Mouse (Mus musculus): ENCODE measurements around the gene Runx1.

Gene Runx1

DNA sequence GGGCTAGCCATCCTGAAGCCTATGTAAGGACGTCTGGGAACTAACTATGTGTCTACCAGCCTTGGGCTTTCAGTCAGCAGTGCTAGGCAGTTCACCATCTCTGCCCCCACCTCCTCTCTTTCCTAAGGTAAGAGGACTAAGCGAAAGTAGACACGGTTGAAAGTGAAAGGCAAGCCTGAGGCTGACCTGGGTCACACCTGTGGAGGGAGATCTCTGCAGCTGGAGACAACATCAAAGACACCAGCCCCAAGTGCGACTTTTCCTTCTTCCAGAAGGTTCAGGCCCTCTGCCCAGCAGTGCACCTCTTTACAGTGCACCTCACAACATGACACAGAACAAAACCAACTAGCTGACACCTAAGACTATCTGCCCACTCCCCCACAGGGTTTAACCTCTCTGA is 82.2 kb downstream of the Runx1 start:
- DNase-seq, result no peak

DNA sequence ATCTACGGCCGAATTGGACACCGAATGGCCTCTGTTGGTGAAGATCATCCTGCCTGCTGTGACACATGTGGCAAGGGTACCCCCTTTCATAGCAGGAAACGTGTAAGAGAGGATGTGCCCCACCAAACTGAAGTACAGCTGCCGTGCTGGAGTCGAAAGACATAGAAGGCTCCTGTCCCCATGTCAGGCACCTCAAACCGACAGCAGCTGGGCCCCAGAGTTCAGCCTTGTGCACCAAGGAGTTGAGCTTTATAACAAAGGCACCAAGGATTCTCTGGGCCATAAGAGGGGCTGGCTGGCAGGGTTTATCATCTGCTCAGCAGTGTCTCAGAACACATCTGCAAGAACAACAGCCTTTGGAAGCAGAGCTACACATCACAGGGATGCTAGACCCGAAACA is 84.6 kb downstream of the Runx1 start:
- DNase-seq, result no peak

DNA sequence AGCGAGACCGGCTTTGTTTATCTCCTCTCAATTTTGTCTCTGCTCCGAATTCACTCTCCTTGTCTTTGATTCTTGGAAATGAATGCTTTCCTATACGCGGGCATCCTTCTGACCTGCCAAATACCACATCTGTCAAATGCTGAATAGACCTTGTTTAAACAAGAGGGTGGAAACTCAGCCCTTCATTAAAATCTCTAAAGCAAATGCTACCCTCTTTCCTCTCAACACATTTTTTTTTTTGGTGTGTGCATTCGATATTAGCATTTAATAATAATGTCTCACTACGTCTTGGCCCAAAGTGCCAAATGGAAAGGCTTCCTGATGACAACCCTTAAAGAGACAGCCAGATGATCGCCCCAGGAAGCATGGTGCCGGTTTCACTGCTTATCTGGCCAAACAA is 85.4 kb downstream of the Runx1 start:
- no peak for DNase-seq

DNA sequence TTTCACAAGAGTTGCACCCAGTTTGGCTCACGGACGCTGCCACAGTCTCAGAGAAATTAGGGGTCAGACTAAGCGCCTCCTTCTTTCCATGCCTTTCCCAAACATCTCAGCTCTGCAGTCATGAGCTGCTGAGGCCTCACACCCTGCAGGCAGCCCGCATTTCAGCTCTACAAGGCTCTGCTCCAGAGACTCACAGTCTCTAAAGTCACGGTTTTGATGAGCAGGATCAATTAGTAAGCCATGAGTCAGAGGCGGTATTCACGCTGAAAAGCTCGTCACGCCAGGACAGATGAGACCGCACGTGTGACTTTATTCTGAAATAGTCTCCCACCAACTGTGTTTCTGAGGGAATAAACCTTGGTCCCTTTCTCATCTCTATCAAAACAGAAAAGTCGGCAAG is 86.0 kb downstream of the Runx1 start:
- no peak for DNase-seq

DNA sequence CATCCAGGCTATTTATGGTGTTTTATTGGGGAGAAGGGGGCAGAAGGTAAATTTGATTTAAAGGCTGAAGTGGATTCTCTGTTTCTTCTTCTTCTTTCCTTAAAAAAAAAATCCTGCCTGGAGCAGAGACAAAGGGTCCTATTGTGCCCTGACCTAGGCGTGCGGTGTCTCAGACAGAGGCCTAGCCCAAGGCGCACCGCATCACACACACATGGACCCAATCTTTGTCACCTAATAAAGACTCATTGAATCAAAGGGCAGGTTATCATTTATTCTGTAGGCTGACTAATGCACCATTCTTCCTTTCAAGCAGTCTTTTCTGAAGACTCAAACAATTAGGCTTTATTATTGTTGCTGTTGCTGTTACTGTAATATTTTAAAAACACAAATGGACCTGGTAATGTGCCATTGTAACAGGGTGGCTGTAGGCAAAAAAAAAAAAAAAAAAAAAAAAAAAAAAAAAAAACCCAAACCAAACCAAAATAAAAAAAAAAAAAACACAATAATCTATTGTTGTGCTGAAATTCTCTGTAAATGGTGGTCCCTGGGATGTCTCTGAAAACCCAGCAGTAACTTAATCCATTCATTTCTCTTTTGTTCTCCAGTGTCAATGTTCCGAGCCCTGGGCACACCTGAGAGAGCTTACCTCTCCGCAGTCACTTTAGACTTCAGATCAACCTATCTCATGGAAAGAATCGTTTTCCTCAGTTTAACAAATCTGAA is 86.7 kb downstream of the Runx1 start:
- DNase-seq, result no peak

DNA sequence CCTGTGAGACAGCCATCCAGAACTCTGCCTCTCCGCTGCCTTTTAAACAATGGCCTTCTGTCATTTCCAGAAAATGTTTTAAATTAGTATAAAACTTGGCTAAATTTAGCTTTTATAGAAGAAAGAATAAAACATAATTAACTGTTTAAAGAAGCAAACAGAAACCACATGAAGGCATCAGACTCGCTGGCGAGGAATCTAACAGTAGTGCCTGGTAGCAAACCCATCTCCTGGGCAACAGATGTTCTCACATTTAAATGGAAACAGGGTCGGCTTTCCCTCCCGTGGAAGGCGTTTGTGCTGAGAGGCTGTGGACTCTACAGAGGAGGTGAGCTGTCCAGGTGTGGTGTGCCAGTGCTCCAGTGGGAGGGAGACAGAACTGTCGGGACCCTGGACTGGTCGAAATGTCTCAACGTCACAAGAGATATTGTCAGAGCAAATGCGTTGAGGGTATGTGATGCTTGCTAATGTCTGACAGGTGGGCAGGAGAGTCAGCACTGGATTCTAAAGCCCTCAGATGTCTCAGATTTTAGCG is 87.4 kb downstream of the Runx1 start:
- DNase-seq, result no peak

DNA sequence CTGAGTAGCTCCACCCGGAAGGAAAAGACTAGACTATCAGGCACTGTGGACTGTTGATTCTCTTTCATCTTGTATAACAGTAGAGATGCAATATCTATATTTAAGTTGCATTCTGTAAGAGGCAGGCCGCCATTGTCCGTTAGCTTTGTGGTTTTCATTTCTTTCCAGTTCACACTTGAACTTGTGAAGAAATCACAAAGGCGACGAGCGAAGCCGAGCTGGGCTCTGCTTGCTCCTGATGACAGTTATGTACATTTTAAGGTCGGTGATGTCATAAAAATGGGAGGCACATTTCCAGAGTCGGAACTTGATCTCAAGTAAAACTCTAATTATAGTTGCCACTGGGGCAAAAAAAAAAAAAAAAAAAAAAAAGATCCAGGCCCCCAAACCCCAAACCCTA is 99.1 kb downstream of the Runx1 start:
- no peak for DNase-seq

DNA sequence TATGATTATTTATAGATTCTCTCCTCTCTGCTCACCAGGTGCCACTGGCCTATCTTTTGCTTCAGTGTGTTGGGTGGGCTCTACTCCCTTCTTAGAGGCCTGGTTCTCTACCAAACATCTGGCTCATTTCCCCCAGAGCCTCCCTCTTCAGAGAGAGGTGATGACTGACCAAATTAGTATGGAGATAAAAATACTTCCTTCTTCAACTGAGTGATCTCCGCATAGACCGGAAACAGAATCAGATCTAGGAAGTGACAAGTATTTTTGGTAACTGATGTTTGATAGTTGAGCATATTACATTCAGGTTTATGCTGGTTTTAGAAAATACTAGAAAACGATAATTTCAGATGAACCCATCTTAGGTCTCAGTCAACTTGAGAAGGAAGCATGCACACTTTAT is 101.4 kb downstream of the Runx1 start:
- DNase-seq, result no peak

DNA sequence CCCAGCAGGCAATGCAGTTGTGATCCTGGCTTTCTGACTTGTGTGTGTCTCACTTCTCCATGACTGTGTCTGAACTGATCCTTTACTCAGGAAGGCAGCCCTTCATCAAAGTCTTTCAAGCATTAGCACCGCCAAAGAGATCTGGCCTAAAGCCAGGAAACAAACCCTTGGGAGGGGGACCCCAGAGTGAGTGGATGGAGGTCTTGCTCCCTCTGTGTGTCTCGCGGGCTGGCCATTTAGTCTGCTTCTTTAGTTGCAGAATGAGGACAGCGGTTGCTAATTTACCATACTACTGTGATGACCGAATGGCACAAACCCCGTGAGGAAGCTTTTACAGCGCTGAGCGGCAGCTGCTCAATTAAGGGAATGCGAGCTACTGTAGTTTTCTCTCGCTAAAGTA is 105.3 kb downstream of the Runx1 start:
- DNase-seq, result no peak

DNA sequence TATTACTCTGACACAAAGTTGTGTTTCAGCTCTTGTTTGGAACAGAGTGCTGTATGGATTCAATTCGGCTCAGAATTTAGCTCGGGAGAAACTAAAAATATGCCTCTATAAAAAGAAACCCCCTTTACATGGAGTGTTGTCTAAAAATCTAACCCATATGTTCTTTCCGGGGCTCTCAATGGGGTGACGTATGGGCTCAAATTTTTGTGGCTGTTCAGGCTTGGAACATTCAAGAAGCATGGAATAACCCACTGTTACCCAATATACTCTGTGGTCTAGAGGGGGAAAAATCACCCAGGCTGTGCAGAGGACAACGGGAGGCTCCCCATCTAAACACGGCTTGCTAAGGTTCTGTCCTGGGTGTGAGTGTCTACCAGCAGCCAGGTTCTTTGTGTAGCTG is 106.2 kb downstream of the Runx1 start:
- DNase-seq, result no peak

DNA sequence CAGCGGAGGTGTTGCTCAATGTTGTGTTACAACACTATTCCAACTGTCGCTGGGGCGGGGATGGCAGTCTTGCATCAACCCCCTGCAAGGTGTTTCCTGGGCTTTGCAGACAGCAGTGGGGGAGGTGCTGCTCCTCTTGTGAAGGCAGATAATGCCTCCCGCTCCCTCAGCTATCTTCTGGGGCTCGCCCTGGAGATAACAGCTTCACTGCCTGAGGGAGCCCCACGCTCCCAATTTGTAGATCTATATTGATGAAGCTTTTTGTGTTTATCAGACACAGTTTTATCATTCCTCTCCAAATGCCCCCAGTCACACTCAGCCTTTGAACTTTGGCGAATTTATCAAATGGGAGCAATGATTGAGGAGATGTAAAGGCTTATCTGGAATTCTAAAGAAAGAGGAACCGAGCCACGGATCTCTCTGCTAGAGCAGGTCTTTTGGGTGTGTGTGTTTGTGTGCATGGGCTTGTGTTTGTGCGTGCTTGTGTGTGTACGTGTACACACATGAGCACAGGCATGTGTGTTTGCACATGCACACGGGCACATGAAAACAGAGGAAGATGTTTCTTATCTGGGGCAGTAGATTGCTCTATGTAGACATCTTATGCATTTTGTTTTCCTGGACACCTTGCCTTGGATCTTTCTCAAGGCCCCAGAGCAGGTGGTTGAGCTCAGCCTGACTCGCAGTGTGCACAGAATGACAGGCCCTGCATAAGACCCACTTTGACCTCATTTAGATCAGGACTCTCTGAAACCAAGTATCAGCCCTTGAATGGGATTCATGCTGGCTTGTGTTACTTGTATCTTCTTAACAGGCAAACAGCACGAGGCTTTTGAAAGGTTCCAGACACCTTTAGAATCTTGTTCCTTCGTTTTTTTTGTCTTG is 110.1 kb downstream of the Runx1 start:
- DNase-seq, result no peak

DNA sequence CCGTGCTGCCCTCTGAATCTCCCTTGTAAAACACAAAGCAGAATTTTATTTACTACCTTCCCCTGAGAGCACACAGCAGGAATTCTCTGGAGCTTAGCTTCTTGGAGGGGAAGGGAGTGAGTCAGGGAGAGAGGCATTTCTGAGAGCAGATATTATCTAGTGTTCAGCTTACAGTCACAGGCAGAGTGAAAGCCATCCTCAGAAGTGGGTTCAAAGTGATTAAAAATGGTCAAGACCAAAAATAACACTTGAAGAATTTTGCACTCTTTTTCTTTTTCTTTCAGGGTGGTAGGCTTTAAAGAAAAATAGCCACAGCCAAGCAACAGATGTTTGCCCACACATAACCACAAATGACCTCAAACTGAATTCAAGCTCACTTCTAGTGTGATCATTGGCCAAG is 115.8 kb downstream of the Runx1 start:
- DNase-seq, result no peak

DNA sequence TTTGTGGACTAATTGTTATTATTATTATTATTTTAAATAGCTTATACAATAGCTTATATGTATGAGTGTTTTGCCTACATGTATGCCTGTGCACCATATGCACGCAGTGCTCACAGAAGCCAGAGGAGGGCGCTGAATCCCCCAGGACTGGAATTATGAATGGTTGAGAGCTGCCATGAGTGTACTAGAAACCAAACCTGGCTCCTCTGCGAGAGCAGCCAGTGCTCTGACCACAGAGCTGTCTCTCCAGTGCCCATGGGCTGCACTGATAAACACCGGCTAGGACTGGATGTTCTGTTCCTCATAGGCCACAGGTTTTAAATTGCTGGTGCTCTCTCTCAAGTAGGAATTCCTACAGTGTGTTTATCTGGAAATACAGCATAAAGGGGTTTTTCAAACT is 117.2 kb downstream of the Runx1 start:
- DNase-seq, result no peak

DNA sequence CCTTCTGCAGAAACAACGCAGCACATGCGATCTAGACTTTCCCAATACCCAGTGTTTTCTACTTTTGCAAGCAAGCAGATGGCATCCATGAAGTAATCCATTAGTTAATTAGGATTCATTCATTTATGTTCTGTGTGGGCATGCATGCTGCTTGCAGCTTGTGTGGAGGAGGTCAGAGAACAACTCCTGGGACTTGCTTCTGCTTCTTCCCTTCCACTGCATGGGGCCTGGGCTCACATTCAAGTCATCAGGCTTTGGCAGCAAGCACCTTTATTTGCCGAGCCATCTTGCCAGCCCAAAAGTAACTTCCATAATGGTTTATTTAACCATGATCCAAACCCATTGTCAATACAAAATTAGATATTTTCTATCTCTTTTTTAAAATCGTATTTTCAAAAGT is 118.2 kb downstream of the Runx1 start:
- DNase-seq, result no peak

DNA sequence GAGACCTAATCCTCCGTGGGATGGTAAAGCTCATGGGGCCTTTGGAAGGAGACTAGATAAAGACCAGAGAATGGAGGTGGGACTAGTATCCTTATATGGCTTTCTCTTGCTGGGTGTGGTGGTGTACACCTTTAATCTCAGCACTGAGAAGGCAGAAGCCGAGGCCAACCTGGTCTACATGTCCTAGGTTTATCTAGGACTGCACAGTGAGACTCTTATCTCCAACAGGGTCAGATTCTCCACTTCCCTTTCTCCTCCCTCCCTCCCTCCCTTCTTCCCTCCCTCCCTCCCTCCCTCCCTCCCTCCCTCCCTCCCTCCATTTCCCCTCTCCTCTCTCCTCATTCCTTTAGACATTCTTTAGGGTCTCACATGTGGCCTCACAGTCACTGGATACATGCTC is 118.8 kb downstream of the Runx1 start:
- no peak for DNase-seq

DNA sequence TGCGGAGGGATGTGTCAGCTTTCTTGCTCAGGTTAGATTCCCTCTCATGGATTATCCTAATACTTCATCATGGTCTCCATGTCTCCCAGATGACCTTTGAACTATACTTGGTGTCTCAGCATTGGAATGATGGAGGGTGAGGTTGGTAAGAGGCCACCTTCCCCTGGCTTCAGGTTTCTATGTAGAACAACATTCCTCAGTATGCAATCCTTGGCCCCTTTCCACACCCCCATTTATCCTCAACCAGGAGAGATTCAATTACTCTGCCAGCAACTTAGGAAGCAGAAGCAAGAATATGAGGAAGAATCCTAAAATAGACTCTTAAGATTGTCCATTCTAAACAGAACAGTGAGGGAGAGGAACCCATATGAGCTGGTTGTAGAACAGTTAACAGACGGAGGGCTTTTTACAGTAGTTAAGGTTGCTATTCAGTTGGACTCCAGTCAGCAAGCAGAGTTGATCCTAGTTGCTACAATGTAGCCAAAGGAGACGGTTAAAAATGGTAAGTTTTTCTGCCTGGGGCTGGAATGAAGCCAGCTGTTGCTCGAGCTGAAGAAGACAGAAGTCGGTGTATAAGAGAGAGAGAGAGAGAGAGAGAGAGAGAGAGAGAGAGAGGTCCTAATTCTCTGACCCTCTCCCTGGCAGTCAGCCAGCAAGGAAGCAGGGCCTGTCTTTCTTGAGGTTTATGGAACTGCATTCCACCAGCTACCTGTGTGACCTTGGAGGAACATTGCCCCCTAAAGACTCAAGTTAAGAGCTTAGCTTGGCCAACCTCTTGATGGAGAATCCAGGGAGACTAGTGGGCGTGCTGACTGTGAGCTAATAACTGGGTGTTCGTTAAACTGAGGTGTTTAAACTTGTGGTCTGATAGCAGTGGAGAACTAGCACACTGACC is 120.1 kb downstream of the Runx1 start:
- DNase-seq, result no peak

DNA sequence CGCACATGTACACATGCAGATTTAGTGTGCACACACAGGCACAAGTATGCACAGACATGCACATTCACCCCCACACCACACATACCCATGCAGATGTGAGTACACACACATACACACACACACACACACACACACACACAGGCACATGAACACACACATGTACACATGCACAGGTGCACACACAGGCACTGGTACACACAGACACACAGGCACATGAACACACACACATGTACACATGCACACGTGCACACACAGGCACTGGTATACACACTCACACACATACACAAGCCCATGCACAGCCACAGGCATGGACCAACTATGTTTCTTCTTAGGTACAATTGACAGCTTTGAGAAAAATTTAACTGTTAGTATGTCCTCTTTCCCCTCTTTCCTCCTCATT is 122.1 kb downstream of the Runx1 start:
- no peak for DNase-seq

DNA sequence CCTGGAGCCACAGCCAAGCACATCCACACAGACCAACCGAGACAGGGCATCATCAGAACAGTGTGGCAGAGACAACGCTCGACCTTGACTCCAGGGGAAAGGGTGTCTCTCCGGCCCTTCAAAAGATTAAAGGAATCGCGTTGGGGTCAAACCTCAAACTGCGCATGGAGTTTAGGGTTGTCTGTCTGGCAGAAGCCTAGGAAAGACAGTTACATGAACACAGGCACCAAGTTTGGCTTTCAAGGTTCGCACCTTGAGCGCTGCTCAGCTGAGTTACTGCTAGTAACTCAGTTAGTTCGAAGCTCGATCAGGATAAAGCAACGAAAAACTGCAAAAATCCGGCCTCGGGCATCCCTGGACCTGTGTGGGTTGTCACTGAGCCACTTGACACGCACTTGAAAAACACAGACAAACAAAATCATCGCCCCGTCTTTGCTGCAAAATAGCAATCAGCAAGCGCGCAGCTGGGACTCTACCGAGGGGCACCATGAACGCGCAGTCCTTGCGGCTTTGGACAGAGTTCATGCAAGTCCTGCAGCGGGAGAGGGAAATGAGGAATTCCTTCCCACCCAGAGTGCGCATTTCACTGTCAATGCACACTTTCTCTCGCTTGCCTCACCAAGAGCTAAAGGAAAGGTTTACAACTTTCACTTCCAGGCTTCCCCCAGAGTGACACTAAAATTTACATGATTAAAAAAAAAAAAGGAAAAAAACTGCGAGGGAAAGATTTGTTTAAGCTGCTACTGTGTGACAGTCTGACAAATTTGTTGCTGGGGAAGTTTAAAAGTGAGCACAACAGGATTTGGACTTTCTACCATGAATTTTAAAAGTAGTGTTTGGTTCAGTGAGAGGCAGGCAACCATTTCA is 126.2 kb downstream of the Runx1 start:
- no peak for DNase-seq

DNA sequence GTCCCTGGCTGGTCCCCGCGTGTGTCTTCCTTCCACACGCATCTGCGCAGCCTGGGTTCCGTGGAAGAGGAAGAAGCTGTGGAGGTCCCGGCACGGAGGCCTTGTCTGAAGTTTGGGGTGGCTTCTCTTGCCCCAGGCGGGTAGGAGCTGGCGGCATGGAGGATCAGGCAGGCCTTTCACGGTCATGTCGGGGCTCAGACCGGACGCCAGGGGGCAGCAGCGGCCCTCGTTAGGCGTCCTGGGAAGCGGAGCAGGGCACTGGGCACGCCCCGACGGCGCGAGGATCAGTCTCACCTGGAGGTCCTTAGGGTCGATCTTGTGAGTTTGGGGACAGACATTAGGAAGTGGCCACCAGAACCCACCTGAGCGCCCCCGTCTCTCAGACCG is 127.3 kb downstream of the Runx1 start:
- peak; percentile 67 to 80 for DNase-seq

DNA sequence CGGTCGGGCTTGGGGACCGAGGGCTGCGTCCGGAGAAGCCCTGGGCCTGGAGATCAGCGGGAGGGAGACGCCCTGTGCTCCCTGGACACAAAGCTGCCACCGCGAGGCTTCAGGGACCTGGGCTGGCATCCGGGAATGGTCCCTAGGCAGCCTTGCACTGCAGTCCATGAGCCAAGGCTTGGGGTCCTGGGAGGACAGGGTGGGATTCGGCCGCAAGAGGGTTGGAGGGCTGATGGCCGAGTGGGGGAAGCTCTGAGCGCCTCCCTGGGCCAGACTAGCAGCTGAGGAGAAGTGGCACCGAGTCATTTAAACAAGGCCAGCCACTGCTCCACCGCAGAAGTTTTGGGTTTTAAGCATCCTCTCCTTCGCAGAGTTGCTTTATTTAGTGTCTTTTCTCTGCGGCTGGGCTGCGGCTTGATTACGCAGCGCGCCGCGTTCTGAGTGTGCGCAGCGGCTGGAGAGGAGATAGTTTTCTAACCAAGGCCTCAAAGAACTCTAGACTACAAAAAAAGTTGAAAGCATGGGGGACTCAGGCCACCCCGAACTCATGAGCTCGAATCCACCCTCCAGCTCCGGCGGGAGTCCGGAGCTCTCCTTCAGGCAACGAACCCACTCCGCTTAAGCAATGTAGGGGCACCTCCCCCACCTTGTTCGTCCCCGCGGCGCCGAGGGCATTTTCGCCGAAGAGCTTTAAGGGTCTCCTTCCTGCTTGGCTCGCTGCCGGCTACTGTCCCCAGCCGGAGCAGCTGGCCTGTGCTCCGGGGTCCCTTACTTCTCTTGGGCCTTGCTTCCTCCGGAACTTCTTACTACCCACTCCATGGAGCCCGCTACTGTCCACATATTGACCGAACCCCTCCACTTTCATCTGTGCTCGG is 128.0 kb downstream of the Runx1 start:
- DNase-seq, result no peak

DNA sequence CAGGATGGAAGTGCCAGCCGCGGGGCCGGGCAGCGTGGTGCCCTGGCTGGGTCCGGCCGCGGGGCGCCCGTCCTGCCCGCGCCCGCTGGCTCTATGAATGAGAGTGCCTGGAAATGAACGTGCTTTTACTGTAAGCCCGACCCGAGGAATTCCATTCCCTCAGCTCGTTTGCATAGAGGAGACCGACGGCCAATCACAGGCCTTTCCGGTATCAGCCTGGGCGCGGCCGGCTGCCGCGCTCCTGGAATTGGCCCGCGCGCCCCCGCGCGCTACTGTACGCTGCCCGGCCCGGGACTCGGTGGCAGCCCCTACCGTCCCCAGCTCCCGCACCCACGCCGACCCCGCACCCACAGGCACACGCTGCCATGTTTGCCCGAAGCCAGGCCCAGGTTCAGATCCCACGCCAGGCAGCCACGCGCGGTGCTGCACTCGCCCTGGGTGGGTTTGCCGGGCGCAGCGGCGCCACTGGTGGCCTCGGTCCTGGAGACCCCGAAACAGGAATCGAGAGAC is 128.7 kb downstream of the Runx1 start:
- DNase-seq, result peak in 1 of 2 experiments; percentile 12

Data from cerebellum, adult 18-20 months (tissue).